Mouse (Mus musculus) erythroblast, adult 5-6 weeks (primary cell): ENCODE data around the gene Gm10135. TPM values are rescaled to one million over a fixed set of nuclear protein-coding genes. Genes with fewer than 3 reads are reported as not detected.

Experiments used
- total RNA-seq, 2 experiments: library from RNA; stranded (forward) in 1 of 2; stranded (reverse) in 1 of 2; fragments of 150-400 nt in 1 of 2; fragments of 200-764, 138-1000 nt in 1 of 2; gene quantifications; 2 replicates each; pipeline versions ENCODE4 v1.2.3 to v1.2.4; 2015 to 2017; ENCODE audit warnings: low replicate concordance in 2 of 2

The Gm10135 gene
- total RNA-seq, 2 experiments from 2014 or later: not detected

Other genes starting within 250 kb of the Gm10135 start
- gene Txk, start 221.9 kb downstream of the Gm10135 start, total RNA-seq (2015; ENCODE audit: low replicate concordance): 0.63 TPM in 1 of 2 replicates, not detected in the other
- gene Txk, start 221.9 kb downstream of the Gm10135 start, total RNA-seq (2017; ENCODE audit: low replicate concordance): 0.68 and 1.4 TPM in 2 replicates
- 1.7 and 5.6 TPM in 2 replicates for gene Tec, start 106.2 kb downstream of the Gm10135 start, total RNA-seq (2015; ENCODE audit: low replicate concordance)
- gene Tec, start 106.2 kb downstream of the Gm10135 start, total RNA-seq (2017; ENCODE audit: low replicate concordance): 5.4 and 6.3 TPM in 2 replicates
- 10.0 and 12.3 TPM in 2 replicates for gene Slain2, start 60.4 kb downstream of the Gm10135 start, total RNA-seq (2015; ENCODE audit: low replicate concordance)
- gene Slain2, start 60.4 kb downstream of the Gm10135 start, total RNA-seq (2017; ENCODE audit: low replicate concordance): 10.5 and 12.0 TPM in 2 replicates
- not detected in 2 replicates for gene Slc10a4, start 32.2 kb upstream of the Gm10135 start, total RNA-seq (2015; ENCODE audit: low replicate concordance)
- gene Slc10a4, start 32.2 kb upstream of the Gm10135 start, total RNA-seq (2017; ENCODE audit: low replicate concordance): not detected in 2 replicates